Mouse (Mus musculus): ENCODE results near the gene E2f8.

GRCm38 (mm10) chr7:48881971-48882609, 694 bp upstream of the E2f8 start:
- TF ChIP-seq POLR2A (IDR thresholded peaks at IDR 0.05; ENCODE audit: borderline replicate concordance, extremely low read depth, insufficient read depth, insufficient read length, poor library complexity, severe bottlenecking) (no peak), CTCF (IDR thresholded peaks at IDR 0.05; ENCODE audit: borderline replicate concordance, extremely low read depth, insufficient read depth, insufficient read length) (no peak)

Data from brain, embryonic 14.5 days (tissue).